Mouse (Mus musculus) cerebral cortex, adult 2 months (tissue): ENCODE measurements around the gene Zc2hc1b.

Experiments used
- WGBS: fragments of 180-500 bp; shearing (Covaris S2); methylation state at CpG from one replicate; pipeline ENCODE4 v1.1.7; 2018; 5-methylcytosine and 5-hydroxymethylcytosine counted together

Zc2hc1b gene

DNA sequence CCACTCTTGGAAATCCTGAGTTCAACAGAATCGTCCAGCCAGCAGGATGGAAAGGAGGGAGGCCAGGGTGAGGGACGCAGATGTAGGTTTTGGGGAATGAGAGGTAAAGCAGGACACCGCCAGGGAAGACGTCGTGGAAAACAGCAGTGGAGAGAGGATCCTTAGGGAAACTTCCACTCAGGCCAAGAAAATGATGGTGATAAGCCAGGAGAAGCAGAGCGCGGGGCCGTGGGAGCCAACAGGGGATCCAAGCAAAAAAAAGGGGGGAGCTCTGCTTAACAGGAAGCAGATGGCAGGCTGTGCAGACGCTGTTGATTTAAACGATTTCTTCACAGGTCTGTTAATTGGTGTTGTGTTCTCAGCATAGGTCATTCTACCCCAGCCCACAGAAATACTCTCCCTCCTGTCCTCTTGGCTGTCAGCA lies 5.0 kb downstream of the Zc2hc1b start:
- 61% methylated on average over 10 of the region's 10 CpGs for WGBS

DNA sequence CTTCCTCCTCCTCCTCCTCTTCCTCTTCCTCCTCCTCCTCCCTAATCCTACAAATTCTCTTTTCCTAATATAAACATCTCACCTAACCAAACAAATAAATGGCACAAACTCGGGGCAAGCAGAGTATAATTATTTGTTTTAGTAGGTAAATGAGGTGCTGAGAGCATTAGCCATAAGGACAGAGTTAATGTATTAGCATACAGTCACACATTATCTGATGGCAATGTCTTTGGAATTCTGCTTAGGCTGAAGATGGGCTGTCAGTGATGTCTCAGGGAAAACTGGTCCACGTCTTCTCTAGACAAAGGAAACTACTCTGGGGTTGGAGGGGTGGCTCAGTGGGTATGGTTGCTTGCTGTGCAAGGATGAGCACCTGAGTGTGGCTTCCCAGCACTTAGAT lies 6.4 kb downstream of the Zc2hc1b start:
- 69% methylated on average over 2 of the region's 2 CpGs for WGBS

DNA sequence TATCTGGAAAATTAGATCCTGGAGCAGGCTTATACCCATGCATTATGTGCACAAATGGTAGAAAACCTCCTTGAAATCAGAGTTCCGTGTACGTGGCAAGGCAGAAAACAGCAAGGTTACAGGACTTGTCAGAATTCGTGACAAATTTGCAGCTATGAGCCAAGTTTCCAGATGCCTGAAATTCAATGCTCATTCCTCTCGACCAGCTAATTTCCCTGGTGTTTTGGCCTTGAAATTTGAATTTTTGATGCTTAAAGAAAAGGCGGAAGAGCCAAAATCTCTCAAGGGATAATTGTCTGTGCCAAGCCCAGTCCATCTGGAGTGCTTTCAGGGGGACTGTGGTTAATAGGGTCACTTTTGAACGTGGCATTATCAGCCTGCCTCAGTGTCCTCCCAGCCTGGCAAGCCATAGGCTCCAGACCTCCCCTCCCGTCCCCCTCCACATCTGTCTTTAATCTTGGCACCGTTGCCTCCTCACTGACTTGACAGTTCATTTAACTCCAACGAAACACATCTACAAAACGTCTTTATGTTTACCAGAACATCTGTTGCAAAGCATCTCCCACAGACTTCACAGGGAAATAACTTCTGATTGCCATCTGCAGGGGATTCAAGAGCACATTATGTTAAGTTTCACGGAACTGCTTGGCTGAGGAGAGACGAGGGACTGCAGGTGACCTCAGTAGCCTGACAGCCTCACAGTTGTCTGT lies 6.9 kb downstream of the Zc2hc1b start:
- WGBS: 41% methylated on average over 12 of the region's 12 CpGs

DNA sequence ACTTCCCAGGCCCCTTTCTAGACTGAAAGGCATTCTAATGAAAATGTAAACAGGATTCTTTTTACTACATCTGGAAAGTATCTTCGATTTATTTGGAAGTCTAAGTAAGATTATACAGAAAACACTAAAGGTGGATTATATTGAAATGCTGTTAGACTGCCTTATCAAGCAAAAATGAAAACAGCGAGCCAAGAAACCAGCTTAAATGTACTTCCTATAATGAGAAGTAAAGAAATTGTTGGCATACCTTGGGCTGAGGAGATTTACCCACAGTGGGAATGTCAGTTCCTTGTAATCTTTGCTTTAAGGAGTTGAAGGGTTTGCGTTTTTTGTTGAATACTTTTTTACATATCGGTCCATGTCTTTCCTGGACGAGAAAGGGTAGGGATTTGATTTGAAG lies 9.4 kb downstream of the Zc2hc1b start:
- 94% methylated on average over 5 of the region's 5 CpGs for WGBS

DNA sequence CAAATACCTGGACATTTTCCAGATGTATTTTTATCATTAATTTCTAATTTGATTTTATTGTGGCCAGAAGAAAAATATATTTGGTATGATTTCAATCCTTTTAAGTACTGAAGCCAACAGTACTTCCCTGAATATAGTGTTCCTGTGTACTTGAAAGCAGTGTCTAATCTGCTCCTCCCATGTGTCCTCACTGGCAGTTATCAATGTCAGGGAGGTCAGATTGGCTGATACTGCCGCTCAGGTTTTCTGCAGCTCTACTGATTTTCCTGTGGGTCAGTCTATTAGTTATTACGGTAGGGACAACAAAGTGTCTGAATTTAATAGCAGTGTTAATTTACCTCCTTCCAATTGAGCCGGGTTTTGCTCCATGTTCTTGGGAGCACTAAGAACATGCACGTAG lies 15.8 kb downstream of the Zc2hc1b start:
- 86% methylated on average over 4 of the region's 4 CpGs for WGBS

DNA sequence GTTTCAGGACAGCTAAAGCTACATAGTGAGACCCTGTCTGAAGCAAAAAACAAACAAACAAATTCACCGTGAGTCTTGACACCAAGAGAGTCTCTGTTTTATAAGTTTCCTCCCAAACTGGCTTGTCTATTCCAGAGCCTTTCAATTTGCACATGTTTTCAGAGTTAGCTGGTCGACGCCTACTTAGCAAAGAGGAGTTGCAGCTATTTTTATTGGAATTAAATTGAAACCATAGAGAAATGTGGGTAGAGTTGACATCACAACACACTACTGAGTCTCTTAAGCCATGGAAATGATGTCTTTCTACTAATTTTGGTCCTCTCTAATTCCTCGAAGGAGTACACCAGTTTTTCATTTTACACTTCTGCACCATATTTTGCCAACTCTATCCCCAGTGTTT lies 16.9 kb downstream of the Zc2hc1b start:
- WGBS: 62% methylated on average over 4 of the region's 4 CpGs

DNA sequence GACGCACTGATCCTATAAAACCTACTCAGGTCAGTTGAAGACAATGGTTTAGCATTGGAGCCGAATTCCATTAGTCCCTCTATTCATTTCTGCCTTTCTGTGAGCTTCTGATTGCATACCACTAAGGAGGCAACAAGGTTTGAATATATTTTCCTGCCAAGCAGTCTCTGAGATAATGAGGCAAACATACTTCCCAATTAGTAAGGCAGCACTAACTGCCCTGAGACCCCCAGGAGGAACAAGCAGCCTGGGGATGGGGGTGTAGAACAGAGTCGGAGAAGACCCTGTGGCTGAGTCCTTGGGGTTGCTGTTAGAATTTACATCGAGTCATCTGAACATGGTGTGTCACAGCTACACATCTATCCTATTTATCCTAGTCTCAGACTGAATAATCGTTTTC lies 22.4 kb downstream of the Zc2hc1b start:
- 65% methylated on average over 5 of the region's 5 CpGs for WGBS

DNA sequence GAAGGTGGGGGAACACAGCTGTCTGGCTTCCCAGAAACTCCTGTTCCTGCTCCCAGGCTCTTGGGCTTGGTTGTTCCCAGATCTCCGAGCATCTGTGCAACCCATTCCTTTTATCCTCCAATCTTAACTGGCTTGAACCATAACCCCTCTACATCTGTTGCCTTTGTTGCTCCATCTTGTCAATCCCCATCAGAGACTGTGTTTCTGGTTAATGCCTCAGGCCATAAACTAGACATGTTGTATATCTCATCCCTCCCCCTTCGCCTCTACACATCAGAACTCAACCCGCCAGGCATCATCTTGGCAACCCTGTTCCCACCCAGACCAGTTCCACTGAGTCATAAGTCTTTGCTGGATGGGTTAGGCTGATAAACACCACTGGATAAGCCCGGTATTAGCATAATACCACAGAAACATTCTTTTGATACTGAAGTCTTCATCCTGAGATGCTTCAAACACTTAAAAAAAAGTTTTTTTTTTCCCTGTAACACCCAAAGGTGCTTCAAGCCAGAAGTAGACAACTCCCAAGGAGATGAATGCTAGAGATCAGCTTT lies 24.9 kb downstream of the Zc2hc1b start:
- WGBS: 96% methylated on average over 4 of the region's 4 CpGs

DNA sequence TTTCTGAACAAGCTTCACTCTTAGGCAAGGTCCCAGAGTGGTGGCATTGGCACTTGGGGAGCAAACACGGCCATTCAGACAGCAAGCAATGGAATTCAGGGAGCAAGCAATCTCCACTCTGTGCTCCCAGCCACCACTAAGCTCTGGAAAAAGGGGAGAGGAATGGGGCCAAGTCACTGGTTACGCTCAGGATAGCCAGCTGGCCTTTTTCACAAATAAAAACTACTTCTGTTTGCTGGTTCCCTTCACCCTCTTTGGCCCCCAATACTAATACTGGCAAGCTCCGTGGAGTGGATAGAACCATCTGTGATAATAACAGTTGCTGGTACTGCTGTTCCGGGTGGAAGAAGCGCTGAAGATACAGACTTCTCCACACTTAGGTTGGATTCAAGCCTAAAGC lies 26.5 kb downstream of the Zc2hc1b start:
- 61% methylated on average over 5 of the region's 5 CpGs for WGBS

DNA sequence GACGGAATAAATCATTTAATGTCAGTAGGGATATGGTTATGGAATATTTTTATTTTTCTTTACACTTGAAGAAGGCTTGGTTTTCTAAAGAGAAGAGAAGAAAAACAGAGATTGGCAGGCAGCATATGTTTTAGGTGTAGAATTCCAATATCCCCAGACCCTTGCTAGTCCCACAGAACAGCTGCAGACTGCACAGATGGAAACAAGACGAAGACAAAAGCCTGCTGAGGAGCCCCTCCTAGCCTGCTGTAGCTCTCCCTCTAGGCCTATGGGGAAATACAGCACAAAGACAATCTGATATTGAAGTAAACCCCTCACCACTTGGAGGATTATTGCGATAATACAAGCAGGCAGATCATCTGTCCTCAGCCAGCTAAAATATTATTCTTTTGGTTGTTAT lies 27.4 kb downstream of the Zc2hc1b start:
- WGBS: 84% methylated on average over 3 of the region's 3 CpGs

DNA sequence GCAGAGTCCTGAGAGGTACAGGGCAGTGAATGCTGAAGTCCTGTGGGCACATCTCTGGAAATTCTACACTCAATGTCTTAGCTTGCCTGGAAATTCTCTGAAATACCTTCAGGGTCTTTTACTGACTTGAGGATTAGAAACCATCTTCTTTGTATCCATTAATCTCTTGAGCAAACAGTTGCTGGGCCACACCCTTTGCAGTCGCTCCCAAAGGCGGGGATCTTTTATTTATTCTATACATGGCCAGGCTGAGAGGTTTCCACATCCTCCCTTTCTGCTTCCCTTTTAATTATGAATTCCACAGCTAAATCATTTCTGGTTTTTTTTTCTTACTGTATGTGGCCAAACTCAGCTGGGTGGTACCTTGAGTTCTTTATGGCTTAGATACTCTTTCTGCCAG lies 37.4 kb downstream of the Zc2hc1b start:
- 75% methylated on average over 2 of the region's 2 CpGs for WGBS

DNA sequence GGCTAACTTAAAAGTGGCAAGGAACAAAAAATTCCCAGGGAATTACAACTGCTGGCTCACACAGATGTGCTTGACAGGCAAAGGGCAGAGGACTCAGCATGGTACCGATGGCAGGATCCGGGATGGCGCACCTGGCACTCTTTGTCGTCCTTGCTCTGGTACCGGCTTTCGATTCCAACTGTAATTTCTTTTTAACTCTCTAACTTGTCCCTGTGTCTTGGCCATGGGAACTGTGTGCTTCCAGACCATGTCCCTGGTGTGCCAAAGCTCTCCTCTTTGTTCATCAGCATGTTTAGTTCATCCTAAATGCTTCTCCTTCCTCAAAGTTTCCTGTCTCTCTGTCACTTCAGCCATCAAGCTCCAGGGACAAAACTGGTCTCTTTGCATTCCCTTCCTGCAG lies 39.9 kb downstream of the Zc2hc1b start:
- WGBS: 79% methylated on average over 6 of the region's 6 CpGs

DNA sequence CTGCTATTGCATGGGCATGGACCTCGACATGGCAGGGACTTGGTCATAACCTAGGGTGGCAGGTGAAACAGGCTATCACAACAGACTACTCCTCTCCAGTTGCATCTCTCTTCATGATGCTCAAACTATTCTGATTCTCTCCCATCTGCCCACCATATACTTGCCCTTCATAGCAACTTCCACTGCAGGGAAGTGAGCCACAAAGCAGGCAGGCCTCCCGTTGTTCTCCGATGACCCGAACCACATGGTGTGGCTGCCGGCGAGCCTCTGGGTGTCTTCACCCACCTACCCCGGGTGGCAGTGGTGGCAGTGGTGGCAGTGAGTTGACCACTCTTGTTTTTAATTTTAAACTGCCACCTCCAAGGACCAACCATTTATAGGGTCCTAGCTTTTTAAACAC lies 42.1 kb downstream of the Zc2hc1b start:
- 86% methylated on average over 7 of the region's 7 CpGs for WGBS

DNA sequence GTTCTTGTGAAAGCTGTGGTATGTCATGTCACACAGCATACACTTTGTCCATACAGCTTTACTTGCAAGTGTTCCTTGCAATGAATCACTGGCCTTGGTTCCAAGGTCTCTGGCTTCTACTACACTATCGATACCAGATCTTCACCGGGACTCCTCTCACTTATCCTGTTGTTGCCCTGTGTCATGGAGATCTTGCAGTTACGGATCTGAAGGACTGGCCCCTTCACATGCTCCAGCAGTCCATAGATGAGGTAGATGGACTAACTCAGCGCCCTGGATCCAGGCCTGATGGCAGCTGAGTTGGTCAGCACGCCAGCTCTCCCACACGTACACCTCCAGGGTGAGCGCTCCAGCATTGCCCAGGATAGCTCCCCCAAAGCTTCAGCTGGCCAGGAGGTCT lies 42.5 kb downstream of the Zc2hc1b start:
- 96% methylated on average over 7 of the region's 7 CpGs for WGBS

DNA sequence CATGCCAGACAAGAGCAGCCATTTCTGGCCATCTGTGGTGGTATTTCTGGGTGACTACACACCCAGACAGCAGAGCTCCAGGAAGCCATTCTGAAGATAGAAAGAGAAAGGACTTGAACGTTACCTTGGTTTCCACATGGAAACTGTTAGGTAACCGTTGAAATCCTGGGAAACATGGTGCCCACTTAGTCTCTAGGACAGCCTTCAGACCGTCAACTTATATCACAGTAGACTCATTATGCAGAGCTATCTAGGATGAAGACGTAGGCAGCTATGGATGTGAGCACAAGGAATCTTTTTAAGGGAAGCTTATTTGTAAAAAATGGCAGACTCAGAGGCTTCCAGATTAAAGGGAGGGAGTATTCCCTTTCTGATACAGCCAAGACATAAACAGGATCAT lies 44.0 kb downstream of the Zc2hc1b start:
- 68% methylated on average over 4 of the region's 4 CpGs for WGBS

DNA sequence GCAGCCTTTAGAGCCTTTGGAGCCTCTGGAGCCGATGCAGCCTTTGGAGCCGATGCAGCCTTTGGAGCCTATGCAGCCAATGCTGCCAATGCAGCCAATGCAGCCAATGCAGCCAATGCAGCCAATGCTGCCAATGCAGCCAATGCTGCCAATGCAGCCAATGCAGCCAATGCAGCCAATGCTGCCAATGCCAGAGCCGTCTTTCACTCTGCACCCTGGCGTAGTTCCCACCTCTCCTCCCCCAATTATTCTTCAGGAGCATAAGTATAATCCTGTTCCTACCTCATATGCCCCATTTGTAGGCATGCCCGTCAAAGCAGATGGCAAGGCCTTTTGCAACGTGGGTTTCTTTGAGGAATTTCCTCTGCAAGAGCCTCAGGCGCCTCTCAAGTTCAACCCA lies 49.9 kb downstream of the Zc2hc1b start:
- WGBS: 76% methylated on average over 7 of the region's 7 CpGs

DNA sequence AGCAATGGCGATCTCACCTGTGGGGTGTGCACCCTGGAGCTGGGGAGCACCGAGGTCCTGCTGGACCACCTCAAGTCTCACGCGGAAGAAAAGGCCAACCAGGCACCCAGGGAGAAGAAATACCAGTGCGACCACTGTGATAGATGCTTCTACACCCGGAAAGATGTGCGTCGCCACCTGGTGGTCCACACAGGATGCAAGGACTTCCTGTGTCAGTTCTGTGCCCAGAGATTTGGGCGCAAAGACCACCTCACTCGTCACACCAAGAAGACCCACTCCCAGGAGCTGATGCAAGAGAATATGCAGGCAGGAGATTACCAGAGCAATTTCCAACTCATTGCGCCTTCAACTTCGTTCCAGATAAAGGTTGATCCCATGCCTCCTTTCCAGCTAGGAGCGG lies 50.5 kb downstream of the Zc2hc1b start:
- 87% methylated on average over 13 of the region's 13 CpGs for WGBS

DNA sequence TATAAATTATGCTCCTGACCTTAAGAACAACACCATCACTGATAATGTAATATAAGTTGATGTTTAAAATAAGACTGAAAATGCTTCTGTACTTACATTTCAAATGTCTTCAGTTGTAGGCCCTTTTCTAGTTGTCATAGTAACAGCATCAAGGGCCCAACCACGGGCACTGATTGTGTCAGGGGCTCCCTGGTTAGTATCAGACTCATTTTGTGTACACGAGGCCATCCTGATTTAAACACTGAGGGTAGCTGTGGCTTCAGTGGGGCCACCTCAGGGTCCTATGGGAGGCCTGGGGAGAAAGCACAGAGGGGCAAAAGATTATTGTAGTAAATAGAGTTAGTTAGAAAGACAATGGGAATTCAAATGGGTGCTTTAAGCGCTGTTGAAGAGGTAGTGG lies 52.0 kb downstream of the Zc2hc1b start:
- WGBS: 76% methylated on average over 3 of the region's 3 CpGs

DNA sequence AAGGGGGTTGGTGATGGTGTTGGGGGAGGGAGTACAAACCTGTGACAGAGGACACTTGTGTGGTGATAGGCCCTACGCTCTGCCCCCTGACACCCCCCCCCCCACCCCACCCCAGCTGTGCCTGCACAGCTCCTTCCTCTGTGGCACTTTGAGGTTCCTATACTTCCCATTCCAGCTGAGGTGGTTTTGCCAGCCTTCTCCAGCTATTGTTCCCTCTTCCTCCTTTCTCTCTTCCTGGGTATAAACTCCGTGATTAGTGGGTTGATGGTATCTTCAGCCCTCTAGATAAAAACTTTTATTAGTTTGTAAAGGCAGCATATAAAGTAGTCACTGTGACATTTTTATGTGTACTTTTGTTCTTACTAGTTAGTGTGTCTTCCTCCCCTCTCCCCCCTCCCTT lies 58.5 kb downstream of the Zc2hc1b start:
- 62% methylated on average over 2 of the region's 2 CpGs for WGBS

DNA sequence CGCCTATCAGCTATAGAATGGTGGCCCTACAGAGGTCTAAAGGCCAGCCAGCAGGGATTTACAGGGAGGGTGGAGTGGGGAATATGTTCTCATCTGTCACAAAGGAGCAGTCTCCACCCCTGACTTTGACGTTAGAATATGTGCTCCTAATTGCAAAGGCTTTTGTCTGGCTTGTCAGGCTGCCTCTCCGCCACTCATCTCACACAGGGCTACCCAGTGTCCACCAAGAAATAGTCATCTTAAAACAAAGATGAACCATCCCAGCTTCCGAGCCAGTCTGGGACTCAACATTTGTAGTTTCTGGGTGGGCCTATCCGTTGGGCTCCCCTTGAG lies 59.1 kb downstream of the Zc2hc1b start:
- WGBS: 70% methylated on average over 5 of the region's 5 CpGs

DNA sequence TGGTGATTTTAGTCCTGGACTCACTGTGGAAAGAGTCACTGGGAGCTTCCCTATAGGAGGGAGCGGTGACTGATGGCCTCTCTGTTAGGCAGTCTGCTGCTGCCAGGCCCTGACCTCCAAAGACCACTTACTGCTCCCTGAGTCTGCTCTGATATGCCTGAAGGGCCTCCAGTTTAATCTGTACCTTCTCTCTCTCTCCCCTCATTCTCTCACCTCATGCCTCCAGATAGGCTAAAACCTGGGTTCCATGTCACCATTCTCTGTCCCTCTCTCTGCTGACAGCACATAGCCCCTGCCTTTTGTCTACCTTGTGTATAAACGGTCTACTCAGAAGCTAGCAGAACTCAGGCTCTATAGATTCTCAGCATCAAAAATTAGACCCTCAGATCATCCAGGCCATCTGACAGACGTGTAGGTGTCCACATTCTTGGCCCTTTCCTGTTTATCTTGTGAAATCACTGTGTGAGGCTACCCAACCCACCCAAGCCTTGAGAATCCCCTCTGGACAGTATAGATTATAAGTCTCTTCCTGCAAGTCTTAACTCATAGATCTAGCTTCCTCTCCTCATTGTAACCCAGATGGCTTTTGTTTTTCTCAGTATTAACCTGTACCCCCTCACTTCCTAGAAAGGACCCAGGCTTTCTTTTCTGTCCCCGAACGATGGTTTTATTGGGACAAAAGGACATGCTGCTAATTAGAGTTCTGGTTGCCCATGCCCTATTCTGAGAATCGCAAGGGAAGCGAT lies 59.6 kb downstream of the Zc2hc1b start:
- 73% methylated on average over 7 of the region's 7 CpGs for WGBS

DNA sequence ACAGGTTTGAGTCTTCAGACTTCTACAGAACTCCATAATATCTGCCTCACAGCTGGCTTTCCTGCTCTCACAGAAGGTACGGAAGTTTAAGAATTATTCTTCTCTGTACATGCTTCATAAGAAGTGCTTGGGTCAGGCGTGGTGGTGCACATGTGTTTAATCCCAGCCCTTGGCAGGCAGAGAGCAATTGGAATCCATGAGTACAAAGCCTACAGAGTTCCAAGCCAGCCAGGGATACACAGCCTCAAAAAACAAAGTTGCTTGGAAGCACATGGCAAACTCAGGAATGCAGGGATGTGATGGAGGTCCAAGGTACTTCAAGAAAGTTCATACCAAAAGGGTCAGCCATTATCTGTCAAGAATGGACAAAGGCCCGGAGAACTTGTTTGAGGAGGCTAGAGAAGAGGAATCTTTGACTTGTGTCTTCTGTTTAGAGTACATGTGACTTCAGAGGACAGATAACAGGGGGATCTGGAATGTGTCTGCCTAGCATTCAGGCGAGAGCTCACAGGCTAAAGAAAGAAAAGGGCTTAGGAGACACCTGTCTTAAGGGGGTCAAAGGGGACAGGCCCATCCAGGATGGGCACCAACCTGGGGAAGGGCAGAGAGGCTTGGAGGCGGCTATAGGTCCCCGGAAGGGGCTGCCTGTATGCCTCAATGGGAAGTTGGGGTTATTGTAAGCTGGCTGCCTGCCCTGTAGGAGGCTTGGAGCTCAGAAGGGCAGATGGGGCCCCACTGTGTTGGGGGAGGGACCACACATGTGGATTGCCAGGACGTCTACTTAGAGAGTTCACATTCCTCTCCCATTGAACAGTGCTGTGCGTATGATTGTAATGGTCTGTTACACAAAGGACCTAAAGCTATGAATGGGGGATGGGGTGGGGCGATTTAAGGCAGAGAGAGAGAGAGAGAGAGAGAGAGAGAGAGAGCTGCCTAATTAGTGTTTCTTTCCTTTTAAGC lies 60.8 kb downstream of the Zc2hc1b start:
- 70% methylated on average over 9 of the region's 9 CpGs for WGBS
